Mouse (Mus musculus) heart, postnatal 25 days (tissue): ENCODE results near the gene Ltbp2. TPM values are rescaled to one million over a fixed set of nuclear protein-coding genes. Genes with fewer than 3 reads are reported as not detected.

Experiments used
- DNase-seq: peaks from one replicate; pipeline ENCODE4 v3.0.0; 2022; ENCODE audit warnings: low spot score
- intact Hi-C: fragments of 180-260 bp; cut with DNase I; formaldehyde crosslinking; loops from one replicate; pipeline ENCODE4 v1.15.1; 2025
- total RNA-seq, 2 experiments: library from RNA; stranded (reverse); gene quantifications; 2 replicates each; pipeline ENCODE4 v1.2.3; 2021

Gene Ltbp2
- total RNA-seq, 2 experiments from 2014 or later = 1.8 to 2.0 TPM

DNA sequence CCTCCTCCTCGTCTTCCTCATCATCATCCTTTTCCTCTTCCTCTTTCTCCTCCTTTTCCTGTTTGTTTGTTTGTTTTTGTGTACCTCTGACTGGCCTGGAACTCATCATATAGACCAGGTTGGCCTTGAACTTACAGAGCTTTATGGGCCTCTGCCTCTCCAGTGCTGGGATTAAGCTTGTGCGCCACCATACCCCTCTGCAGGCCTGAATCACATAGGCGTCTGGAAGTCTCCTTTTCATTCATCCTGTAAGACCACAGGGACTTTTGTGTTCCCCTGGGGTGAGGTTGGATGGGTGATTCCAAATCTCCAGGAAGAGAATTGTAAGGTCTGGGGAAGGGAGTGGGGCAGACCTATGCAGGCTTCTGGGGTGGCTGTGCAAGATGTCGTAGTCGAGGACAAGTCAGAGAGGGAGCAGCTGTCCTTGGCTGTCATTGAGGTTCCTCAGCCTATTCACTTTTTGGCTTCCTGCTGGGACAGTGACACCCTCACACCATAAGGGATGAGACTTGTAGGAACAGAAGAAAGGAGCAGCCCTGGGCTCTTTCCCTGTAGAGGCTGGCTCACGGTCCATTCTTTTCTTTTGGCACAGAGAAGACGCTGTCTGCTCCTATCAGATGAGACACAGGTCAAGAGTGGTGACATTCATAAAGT, 8.2 kb upstream of the Ltbp2 start:
- intact Hi-C loops = no loop called here
- DNase-seq = no peak

DNA sequence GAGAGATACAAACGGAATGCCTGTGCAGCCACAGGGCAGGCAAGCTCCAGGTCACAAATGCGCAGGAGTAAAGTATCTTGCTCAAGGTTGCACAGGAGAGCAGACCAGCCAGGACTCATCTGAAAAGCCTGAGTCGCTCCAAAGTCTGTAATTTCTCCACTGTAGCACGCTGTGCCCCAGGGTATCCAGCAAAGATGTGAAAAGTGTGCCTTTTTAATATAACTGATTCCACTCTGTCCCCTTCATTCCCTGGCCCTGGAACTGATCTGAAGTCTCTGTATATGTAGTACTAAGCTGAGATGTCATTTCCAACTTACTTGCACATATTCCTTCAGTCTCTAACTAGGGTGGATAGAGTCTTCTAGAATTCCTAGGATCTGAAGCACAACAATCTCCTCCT, 6.5 kb upstream of the Ltbp2 start:
- no peak for DNase-seq
- intact Hi-C loops = no loop called here

DNA sequence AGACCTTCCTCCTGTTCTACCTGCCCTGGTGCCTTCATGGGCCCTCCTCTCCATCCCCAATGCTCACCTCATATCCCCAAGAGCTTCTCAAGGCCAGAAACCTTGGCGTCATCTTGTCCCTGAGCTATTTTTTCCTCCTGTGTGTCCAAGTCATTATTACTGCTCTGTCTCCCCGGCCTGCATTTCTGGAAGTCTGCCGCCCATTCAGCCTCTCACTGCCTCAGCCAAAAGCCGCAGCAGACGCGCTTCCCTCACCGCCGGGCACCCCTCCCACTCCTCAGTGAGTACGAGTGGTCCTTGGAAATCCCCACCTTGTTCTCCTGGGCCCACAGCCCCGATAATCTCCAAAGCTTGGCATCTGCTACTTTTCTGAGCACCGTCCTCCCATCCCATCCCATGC, 3.8 kb upstream of the Ltbp2 start:
- DNase-seq = no peak
- intact Hi-C loops = no loop called here

GRCm38 (mm10) chr12:84875761-84876480, 411 bp downstream of the Ltbp2 start:
- no peak for DNase-seq
- intact Hi-C loops = loop anchor here (5.0 to 10.0 kb wide), 3 partner anchors 86 to 189 kb away; no protein-coding TSS in a partner anchor

- intact Hi-C loops = loop anchor here (5.0 to 10.0 kb wide), 2 partner anchors 159 to 191 kb away; no protein-coding TSS in a partner anchor
- no peak for DNase-seq
Observed at GRCm38 (mm10) chr12:84873434-84873833, 2.9 kb downstream of the Ltbp2 start.

- DNase-seq = no peak
- intact Hi-C loops = loop anchor here (5.0 to 10.0 kb wide), 2 partner anchors 160 to 192 kb away; no protein-coding TSS in a partner anchor
Observed at GRCm38 (mm10) chr12:84872310-84872709, 4.0 kb downstream of the Ltbp2 start.

- intact Hi-C loops = no loop called here
- no peak for DNase-seq
Observed at GRCm38 (mm10) chr12:84865431-84865830, 10.9 kb downstream of the Ltbp2 start.

GRCm38 (mm10) chr12:84864801-84865200, 11.5 kb downstream of the Ltbp2 start:
- DNase-seq = no peak

DNA sequence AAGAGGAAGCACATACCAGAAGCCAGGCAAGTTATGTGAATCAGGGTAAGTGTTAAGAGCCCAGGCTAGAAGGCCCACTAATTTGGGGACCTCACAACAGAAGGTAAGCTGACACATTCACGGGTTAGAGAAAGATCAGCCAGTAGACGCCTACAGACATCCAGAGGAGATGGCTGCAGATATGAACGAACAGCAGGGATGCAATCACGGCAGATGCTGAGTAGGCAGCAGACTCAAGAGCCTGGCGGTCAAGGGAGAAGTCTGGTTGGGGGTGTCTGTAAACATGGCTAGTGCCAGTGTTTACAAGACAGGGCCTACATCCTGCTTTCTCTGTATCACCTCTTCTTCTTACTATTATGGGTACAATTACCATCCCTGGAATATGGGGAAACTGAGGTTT, 13.1 kb downstream of the Ltbp2 start:
- DNase-seq = no peak
- intact Hi-C loops = no loop called here

More at GRCm38 (mm10) chr12:84864801-84865200, 11.5 kb downstream of the Ltbp2 start:
- intact Hi-C loops = no loop called here

- intact Hi-C loops = no loop called here
- peak; percentile 68 for DNase-seq
Observed at GRCm38 (mm10) chr12:84862136-84862910, 14.0 kb downstream of the Ltbp2 start.

- DNase-seq = no peak
- intact Hi-C loops = no loop called here
Observed at GRCm38 (mm10) chr12:84858149-84859113, 17.9 kb downstream of the Ltbp2 start.

GRCm38 (mm10) chr12:84857706-84858105, 18.6 kb downstream of the Ltbp2 start:
- DNase-seq = no peak
- intact Hi-C loops = no loop called here

DNA sequence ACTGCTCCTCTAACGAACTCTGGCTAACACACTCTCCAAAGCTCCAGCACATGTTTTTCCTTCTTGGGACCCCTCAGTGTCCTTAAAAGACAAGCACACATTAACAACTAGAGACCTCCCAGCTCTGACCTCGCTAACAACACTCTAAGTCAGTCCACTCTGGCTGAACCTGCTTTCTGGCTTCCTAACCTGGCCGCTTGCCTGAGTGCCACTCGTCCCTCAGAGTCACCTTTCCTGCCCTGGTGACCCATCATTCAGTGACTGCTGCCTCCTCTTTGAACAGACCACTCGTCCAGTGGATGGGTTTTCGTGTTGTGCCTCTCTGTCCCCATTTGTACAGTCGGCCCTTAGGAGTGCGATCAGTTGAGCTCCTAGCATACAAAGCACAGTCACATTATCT, 19.8 kb downstream of the Ltbp2 start:
- DNase-seq = no peak
- intact Hi-C loops = no loop called here

DNA sequence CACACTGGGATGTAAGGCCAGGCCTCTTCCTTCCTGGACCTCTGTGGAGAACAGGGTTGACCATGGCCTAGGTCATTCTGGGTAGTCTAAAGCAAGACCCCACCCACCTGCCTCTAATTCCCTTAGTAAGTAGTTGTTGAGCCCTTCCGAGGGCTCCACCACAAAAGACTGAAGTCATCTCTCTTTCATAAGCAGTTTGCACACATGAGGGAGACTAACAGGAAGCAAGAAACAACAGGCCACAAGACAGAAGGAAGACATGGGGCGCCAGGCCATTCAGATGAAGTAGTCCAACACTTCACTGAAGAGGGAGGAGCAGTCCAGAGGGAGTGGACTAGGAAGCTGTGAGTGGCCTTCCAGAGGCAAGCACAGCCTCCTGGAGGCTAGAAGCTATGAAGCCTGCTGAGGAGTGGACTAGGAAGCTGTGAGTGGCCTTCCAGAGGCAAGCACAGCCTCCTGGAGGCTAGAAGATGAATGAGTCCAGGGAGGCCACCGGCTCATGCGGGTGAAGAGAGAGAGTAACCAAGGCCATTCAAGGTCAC, 21.2 kb downstream of the Ltbp2 start:
- DNase-seq = no peak
- intact Hi-C loops = no loop called here

- DNase-seq = no peak
- intact Hi-C loops = no loop called here
Observed at GRCm38 (mm10) chr12:84854392-84855033, 21.8 kb downstream of the Ltbp2 start.

DNA sequence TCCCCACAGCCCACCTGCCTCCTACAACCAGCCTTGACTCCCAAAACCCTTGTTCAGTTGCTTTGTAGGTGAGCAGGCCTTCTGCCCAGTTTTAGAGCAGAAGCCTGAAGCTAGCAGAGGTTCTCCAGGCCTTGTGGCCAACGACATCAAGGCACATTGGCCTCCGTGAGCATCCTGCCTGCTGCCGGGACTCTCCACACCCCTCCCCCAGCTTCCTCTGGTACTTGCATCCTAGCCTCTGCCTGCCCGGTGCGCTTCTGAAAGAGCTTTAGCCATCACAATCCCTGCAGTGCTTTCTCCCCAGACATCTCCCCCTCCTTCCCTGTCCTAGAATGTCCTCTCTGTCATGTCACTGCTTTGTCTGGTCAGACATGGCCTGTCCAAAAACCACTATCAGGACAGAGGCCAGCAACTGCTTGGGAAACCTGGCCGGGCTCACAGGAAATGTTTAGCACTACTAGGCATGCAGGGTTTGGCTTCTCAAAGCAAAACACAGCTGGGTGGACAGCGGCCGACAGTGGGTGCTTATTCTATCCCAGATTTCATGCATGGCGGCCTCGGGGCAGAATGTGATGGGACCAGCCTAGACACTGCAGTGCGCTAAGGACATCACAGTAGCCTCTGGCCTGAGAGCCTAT, 24.8 kb downstream of the Ltbp2 start:
- intact Hi-C loops = no loop called here
- DNase-seq = peak; percentile 51

DNA sequence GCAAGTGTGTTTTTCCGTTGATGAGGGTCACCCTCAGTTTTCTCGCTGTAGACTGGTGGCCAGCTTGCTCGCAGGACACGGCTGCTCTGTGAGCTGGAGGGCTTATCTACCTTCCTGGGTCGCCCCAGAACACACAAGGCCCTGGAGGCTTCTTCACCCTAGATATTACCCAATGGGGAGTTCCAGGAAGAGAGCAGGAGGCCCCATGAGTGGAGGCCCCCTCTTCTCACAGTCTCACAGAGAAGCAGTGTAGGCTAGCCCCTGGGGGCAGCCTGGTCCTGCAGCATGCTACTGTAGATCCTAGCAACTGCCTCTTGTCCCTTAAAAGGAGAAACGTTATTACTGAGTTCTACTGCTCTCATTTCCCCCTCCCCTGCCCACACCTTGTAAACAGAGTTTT, 28.4 kb downstream of the Ltbp2 start:
- DNase-seq = no peak
- intact Hi-C loops = no loop called here

DNA sequence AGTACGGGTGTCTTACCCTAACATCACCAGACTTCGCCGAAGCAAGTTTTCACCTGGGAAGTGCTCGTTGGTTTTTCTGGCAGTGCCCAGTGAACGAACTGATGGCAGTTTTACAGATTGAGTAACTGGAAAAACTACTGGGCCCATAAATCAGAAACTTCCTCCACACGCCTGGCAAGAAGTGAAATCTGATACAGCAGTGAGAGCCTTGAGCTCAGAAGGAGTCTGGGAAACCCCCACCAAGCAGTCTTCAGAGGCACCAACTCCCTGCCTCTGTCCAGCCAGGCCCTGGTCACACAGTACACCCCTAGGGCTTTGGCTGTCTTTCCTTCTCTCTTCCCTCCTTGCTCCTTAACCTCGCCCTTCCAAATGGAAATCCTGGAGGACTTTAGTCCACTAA, 28.9 kb downstream of the Ltbp2 start:
- intact Hi-C loops = no loop called here
- no peak for DNase-seq
